Mouse (Mus musculus) heart, embryonic 11.5 days (tissue): ENCODE results near the gene Memo1. TPM values are rescaled to one million over a fixed set of nuclear protein-coding genes. Genes with fewer than 3 reads are reported as not detected.

Experiments
- ATAC-seq: fragments of 200-750 bp; cut with Nextera tagmentation; replicated peaks from 2 replicates; pipeline ENCODE4 v1.8.0; 2017; ENCODE audit warnings: moderate library complexity; ENCODE audit not compliant: insufficient number of reproducible peaks, low FRiP score, low TSS enrichment
- H3K27ac ChIP-seq: fragments of 300-500 bp; sonication (generic); 2 replicates; pipeline ENCODE4 v1.5.1; 2014; ENCODE audit warnings: mild to moderate bottlenecking, low read depth, low read length
- H3K27me3 ChIP-seq: fragments of 300-500 bp; sonication (generic); 2 replicates; pipeline ENCODE4 v1.6.1; 2014; ENCODE audit warnings: mild to moderate bottlenecking, low read length, mixed read lengths; ENCODE audit not compliant: control insufficient read depth, insufficient read depth
- H3K36me3 ChIP-seq: fragments of 300-500 bp; sonication (generic); 2 replicates; pipeline ENCODE4 v1.6.1; 2014; ENCODE audit warnings: mild to moderate bottlenecking, low read length, moderate library complexity, mixed read lengths; ENCODE audit not compliant: control insufficient read depth, insufficient read depth
- H3K4me1 ChIP-seq: fragments of 300-500 bp; sonication (generic); 2 replicates; pipeline ENCODE4 v1.6.1; 2014; ENCODE audit warnings: low read length; ENCODE audit not compliant: control insufficient read depth, insufficient read depth
- H3K4me2 ChIP-seq: fragments of 300-500 bp; sonication (generic); 2 replicates; pipeline ENCODE4 v1.6.1; 2014; ENCODE audit warnings: mild to moderate bottlenecking, moderate library complexity
- H3K4me3 ChIP-seq: fragments of 300-500 bp; sonication (generic); 2 replicates; pipeline ENCODE4 v1.5.1; 2014; ENCODE audit warnings: low read depth, low read length
- H3K9ac ChIP-seq: fragments of 300-500 bp; sonication (generic); 2 replicates; pipeline ENCODE4 v1.6.1; 2014; ENCODE audit warnings: mild to moderate bottlenecking, low read depth, low read length, moderate library complexity
- H3K9me3 ChIP-seq: fragments of 300-500 bp; sonication (generic); replicated peaks from 2 replicates; pipeline ENCODE4 v1.6.1; 2016; ENCODE audit warnings: low read length; ENCODE audit not compliant: control insufficient read depth
- WGBS: fragments of 180-500 bp; shearing (Covaris S2); extraction: QIAGEN DNeasy Blood & Tissue Kit; methylation state at CpG from one replicate; pipeline ENCODE4 v1.1.7; 2014; ENCODE audit not compliant: insufficient replicate concordance; 5-methylcytosine and 5-hydroxymethylcytosine counted together
- polyA plus RNA-seq: library from polyadenylated mRNA; unstranded; fragments of >200 nt; fragmentation: Nextera tagmentation; extraction: Ambion mirVana; gene quantifications from 2 replicates; pipeline ENCODE4 v1.2.1, GENCODE M21; 2014

Memo1 gene
- polyA plus RNA-seq, 1 experiment from 2014 or later: 79.6 TPM

GRCm38 (mm10) chr17:74271541-74272268 lies 23.6 kb downstream of the Memo1 start:
- WGBS: 84% methylated on average over 3 of the region's 3 CpGs
- Histone ChIP-seq H3K4me2 (no peak overlapping the region), H3K36me3 (no peaks in the 10 kb centered on the region), H3K9ac (no peak overlapping the region), H3K9me3 (no peaks in the 10 kb centered on the region), H3K27me3 (no peaks in the 10 kb centered on the region), H3K4me3 (no peak overlapping the region), H3K4me1 (0 out of 2 replicates have a peak, but pooled peaks cover 4% of the 10 kb centered on the region), H3K27ac (no peak overlapping the region)
- ATAC-seq: 0 out of 2 replicates have a peak, but pooled peaks have one; percentile 32

GRCm38 (mm10) chr17:74270205-74270604 lies 25.1 kb downstream of the Memo1 start:
- ATAC-seq: no peak
- H3K36me3 ChIP-seq: no peaks in the 10 kb centered on the region
- H3K9me3 ChIP-seq: no peaks in the 10 kb centered on the region
- no peak overlapping the region for H3K4me2 ChIP-seq
- WGBS: 81% methylated on average over 2 of the region's 2 CpGs
- H3K27ac ChIP-seq: no peak overlapping the region
- no peak overlapping the region for H3K9ac ChIP-seq
- H3K27me3 ChIP-seq: no peaks in the 10 kb centered on the region
- H3K4me3 ChIP-seq: no peak overlapping the region
- peaks cover 11% of the 10 kb centered on the region for H3K4me1 ChIP-seq

- Histone ChIP-seq H3K9me3 (no peaks in the 10 kb centered on the region), H3K27ac (peak overlapping the region; percentile 35; the same call in 1 of the 2 replicates), H3K36me3 (no peaks in the 10 kb centered on the region), H3K4me2 (no peak overlapping the region), H3K9ac (no peak overlapping the region), H3K4me3 (no peak overlapping the region), H3K27me3 (no peaks in the 10 kb centered on the region), H3K4me1 (peaks cover 18% of the 10 kb centered on the region)
- ATAC-seq: peak; percentile 46; the same call in 1 of the 2 replicates
- WGBS: 80% methylated on average over 11 of the region's 11 CpGs
These were observed 27.7 kb downstream of the Memo1 start for GRCm38 (mm10) chr17:74267415-74268180.

GRCm38 (mm10) chr17:74265636-74266035 lies 29.7 kb downstream of the Memo1 start:
- H3K9me3 ChIP-seq: no peaks in the 10 kb centered on the region
- 70% methylated on average over 1 of the region's 1 CpGs for WGBS
- no peak overlapping the region for H3K9ac ChIP-seq
- no peaks in the 10 kb centered on the region for H3K27me3 ChIP-seq
- no peaks in the 10 kb centered on the region for H3K36me3 ChIP-seq
- peak overlapping the region; percentile 77 for H3K27ac ChIP-seq
- no peak overlapping the region for H3K4me2 ChIP-seq
- peaks cover 17% of the 10 kb centered on the region for H3K4me1 ChIP-seq
- no peak overlapping the region for H3K4me3 ChIP-seq
- ATAC-seq: no peak

GRCm38 (mm10) chr17:74265156-74265505 lies 30.2 kb downstream of the Memo1 start:
- H3K9ac ChIP-seq: 0 out of 2 replicates have a peak overlapping the region, but pooled peaks have one; percentile 59
- H3K4me2 ChIP-seq: peak overlapping the region; percentile 27
- H3K4me3 ChIP-seq: no peak overlapping the region
- H3K27me3 ChIP-seq: no peaks in the 10 kb centered on the region
- H3K4me1 ChIP-seq: peaks cover 17% of the 10 kb centered on the region
- 25% methylated on average over 5 of the region's 5 CpGs for WGBS
- no peaks in the 10 kb centered on the region for H3K9me3 ChIP-seq
- H3K36me3 ChIP-seq: no peaks in the 10 kb centered on the region
- peak overlapping the region; percentile 77 for H3K27ac ChIP-seq
- 0 out of 2 replicates have a peak, but pooled peaks have one; percentile 46 for ATAC-seq

- Histone ChIP-seq H3K4me1 (peaks cover 17% of the 10 kb centered on the region), H3K9me3 (no peaks in the 10 kb centered on the region), H3K36me3 (no peaks in the 10 kb centered on the region), H3K27me3 (no peaks in the 10 kb centered on the region), H3K4me2 (peak overlapping the region; percentile 27), H3K27ac (peak overlapping the region; percentile 77), H3K9ac (0 out of 2 replicates have a peak overlapping the region, but pooled peaks have one; percentile 59), H3K4me3 (no peak overlapping the region)
- no peak for ATAC-seq
- WGBS: 72% methylated on average over 3 of the region's 3 CpGs
These were observed 30.8 kb downstream of the Memo1 start for GRCm38 (mm10) chr17:74264333-74265155.

- Histone ChIP-seq H3K4me2 (no peak overlapping the region), H3K4me1 (peaks cover 17% of the 10 kb centered on the region), H3K9ac (no peak overlapping the region), H3K36me3 (peaks cover 2% of the 10 kb centered on the region; the same call in 1 of the 2 replicates), H3K9me3 (no peaks in the 10 kb centered on the region), H3K27me3 (no peaks in the 10 kb centered on the region), H3K4me3 (no peak overlapping the region), H3K27ac (no peak overlapping the region)
- 85% methylated on average over 3 of the region's 3 CpGs for WGBS
- ATAC-seq: no peak
These were observed 32.9 kb downstream of the Memo1 start for GRCm38 (mm10) chr17:74262415-74262814.

GRCm38 (mm10) chr17:74245284-74245683 lies 50.0 kb downstream of the Memo1 start:
- H3K4me2 ChIP-seq: no peak overlapping the region
- H3K27ac ChIP-seq: no peak overlapping the region
- ATAC-seq: no peak
- H3K9me3 ChIP-seq: no peaks in the 10 kb centered on the region
- H3K4me3 ChIP-seq: no peak overlapping the region
- H3K9ac ChIP-seq: no peak overlapping the region
- H3K4me1 ChIP-seq: no peaks in the 10 kb centered on the region
- no peaks in the 10 kb centered on the region for H3K36me3 ChIP-seq
- 58% methylated on average over 1 of the region's 1 CpGs for WGBS
- H3K27me3 ChIP-seq: no peaks in the 10 kb centered on the region
